ENCODE assay signal across 8 mouse cellular contexts in the genomic region with DNA sequence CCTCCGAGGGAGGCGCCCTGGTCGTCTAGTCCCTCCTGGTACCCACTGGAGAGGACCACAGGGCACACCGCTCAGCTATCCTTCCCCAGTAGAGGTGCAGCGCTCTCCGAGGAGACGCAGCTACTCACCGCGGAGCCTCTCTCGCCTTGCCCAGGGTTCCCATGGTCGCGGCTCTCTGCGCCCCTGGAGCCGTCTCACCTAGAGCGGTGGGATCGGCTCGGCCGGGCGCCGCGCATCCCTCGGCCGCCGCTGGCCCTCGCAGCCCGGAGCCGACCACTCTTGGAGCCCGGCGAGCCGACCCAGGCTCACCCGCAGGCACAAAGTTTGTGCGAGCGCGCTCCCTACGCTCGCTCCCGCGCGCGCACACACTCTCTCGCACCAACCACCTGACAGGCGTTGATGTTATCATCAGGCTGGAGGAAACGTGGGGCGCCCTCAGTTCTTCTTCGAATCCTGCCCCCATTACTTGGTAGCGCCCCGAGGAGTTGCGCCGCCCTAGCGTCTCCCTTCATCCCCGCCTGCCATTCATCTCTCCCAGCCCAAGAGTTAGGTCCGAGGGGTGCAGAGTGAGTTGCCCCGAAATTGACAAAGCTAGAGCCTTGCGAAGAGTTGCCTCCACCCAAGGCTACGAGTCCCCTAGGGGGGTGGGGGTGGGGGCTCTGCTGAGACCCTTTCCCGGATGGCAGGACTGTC. TPM values are rescaled to one million over a fixed set of nuclear protein-coding genes. Genes with fewer than 3 reads are reported as not detected.
DNase-seq lines count a peak whose midpoint lies in the region; ATAC-seq and TF ChIP-seq lines count a peak whose summit lies in the region.

A gene (minus strand): TSS at position 455 of the 693 bp plus-strand sequence.

- H3K4me1 ChIP-seq in embryonic facial prominence, embryonic 14.5 days (ENCODE audit: control insufficient read depth, insufficient read depth, low read length), result 0 out of 2 replicates have a peak, but pooled peaks cover 2% of the 10 kb centered on the region
- H3K4me1 ChIP-seq in liver, postnatal 0 days (ENCODE audit: insufficient read depth), result peaks cover 4% of the 10 kb centered on the region; the same call in 1 of the 2 replicates
- no peaks in the 10 kb centered on the region for H3K4me1 ChIP-seq in neural tube, embryonic 11.5 days (ENCODE audit: control insufficient read depth, insufficient read depth, low read length)

- peaks cover 25% of the 10 kb centered on the region for H3K27me3 ChIP-seq in embryonic facial prominence, embryonic 14.5 days (replicated peaks; ENCODE audit: control insufficient read depth, insufficient read depth, low read length)
- H3K27me3 ChIP-seq in liver, postnatal 0 days (ENCODE audit: insufficient read depth, low read length), result peaks cover 33% of the 10 kb centered on the region
- H3K27me3 ChIP-seq in neural tube, embryonic 11.5 days (ENCODE audit: control insufficient read depth, insufficient read depth, low read length), result peaks cover 17% of the 10 kb centered on the region

- H3K9ac ChIP-seq in embryonic facial prominence, embryonic 14.5 days (ENCODE audit: low read depth, low read length), result peak within 1 kb of the TSS; percentile 64
- H3K9ac ChIP-seq in liver, postnatal 0 days (replicated peaks), result 0 out of 2 replicates have a peak within 1 kb of the TSS, but pooled peaks have one; percentile 38
- peak within 1 kb of the TSS; percentile 47 for H3K9ac ChIP-seq in neural tube, embryonic 11.5 days (ENCODE audit: low read length)

- H3K4me3 ChIP-seq in embryonic facial prominence, embryonic 14.5 days (ENCODE audit: low read depth, low read length), result peak within 1 kb of the TSS; percentile 56
- H3K4me3 ChIP-seq in liver, postnatal 0 days (ENCODE audit: low read depth, low read length), result peak within 1 kb of the TSS; percentile 47
- H3K4me3 ChIP-seq in neural tube, embryonic 11.5 days (ENCODE audit: low read depth, low read length), result peak within 1 kb of the TSS; percentile 57

- no peak within 1 kb of the TSS for H3K27ac ChIP-seq in embryonic facial prominence, embryonic 14.5 days (replicated peaks; ENCODE audit: low read depth, low read length)
- H3K27ac ChIP-seq in liver, postnatal 0 days (ENCODE audit: low read depth), result no peak within 1 kb of the TSS
- H3K27ac ChIP-seq in neural tube, embryonic 11.5 days (ENCODE audit: low read depth, low read length), result no peak within 1 kb of the TSS

- H3K36me3 ChIP-seq in embryonic facial prominence, embryonic 14.5 days (ENCODE audit: control insufficient read depth, insufficient read depth, low read length), result no peaks in the 10 kb centered on the region
- no peaks in the 10 kb centered on the region for H3K36me3 ChIP-seq in liver, postnatal 0 days (replicated peaks; ENCODE audit: insufficient read depth, low read length)
- H3K36me3 ChIP-seq in neural tube, embryonic 11.5 days (ENCODE audit: control insufficient read depth, insufficient read depth, low read length), result no peaks in the 10 kb centered on the region

- WGBS in embryonic facial prominence, embryonic 14.5 days, result 2% methylated on average over 45 of the region's 56 CpGs
- 2% methylated on average over 50 of the region's 56 CpGs for WGBS in liver, postnatal 0 days (ENCODE audit: insufficient replicate concordance)
- WGBS in neural tube, embryonic 11.5 days, result 2% methylated on average over 56 of the region's 56 CpGs

- no peaks in the 10 kb centered on the region for H3K9me3 ChIP-seq in embryonic facial prominence, embryonic 14.5 days (ENCODE audit: control insufficient read depth, low read length)
- no peaks in the 10 kb centered on the region for H3K9me3 ChIP-seq in liver, postnatal 0 days (ENCODE audit: low read length)
- no peaks in the 10 kb centered on the region for H3K9me3 ChIP-seq in neural tube, embryonic 11.5 days (ENCODE audit: control insufficient read depth, low read length)

- peak within 1 kb of the TSS; percentile 97 for H3K4me2 ChIP-seq in embryonic facial prominence, embryonic 14.5 days (ENCODE audit: low read depth, low read length)
- H3K4me2 ChIP-seq in liver, postnatal 0 days (ENCODE audit: low read depth, low read length), result peak within 1 kb of the TSS; percentile 73
- H3K4me2 ChIP-seq in neural tube, embryonic 11.5 days (ENCODE audit: low read depth), result peak within 1 kb of the TSS; percentile 94

- peak; percentile 44 for ATAC-seq in embryonic facial prominence, embryonic 14.5 days (ENCODE audit: low read depth)
- ATAC-seq in liver, postnatal 0 days, result peak; percentile 48
- peak; percentile 73 for ATAC-seq in neural tube, embryonic 11.5 days (ENCODE audit: insufficient read depth, low FRiP score, low TSS enrichment)

- no peak for TF ChIP-seq CTCF in liver, postnatal 0 days (IDR thresholded peaks at IDR 0.05; ENCODE audit: low read depth)

- peak; percentile 22 for DNase-seq in gastrocnemius, postnatal 10 days
- no peak for DNase-seq in gastrocnemius, adult 18-20 months (ENCODE audit: low spot score)
- DNase-seq in embryonic facial prominence, embryonic 14.5 days (ENCODE audit: low spot score), result peak; percentile 20
- DNase-seq in heart, postnatal 10 days, result peak; percentile 18 to 27
- peak; percentile 30 to 58 for DNase-seq in kidney, postnatal 4 days
- DNase-seq in liver, postnatal 0 days, result peak; percentile 29
- DNase-seq in neural tube, embryonic 11.5 days (ENCODE audit: low spot score), result peak; percentile 52
- peak; percentile 43 for DNase-seq in testis, postnatal 10 days (ENCODE audit: low spot score)

- TF ChIP-seq EP300 in liver, postnatal 0 days (IDR thresholded peaks at IDR 0.05; ENCODE audit: low read depth), result no peak

- intact Hi-C loops in heart, postnatal 10 days (cut with DNase I), result loop anchor here (1.0 to 2.0 kb wide), 2 partner anchors 70 to 97 kb away; no protein-coding TSS in a partner anchor

RNA-seq across cellular contexts. Expression of the gene that starts here (rescaled TPM):
- total RNA-seq in gastrocnemius, postnatal 10 days (2021), result under 1 TPM; 0.54 to 0.86 TPM
- total RNA-seq in gastrocnemius, adult 18-20 months (2021), result not detected
- polyA plus RNA-seq in embryonic facial prominence, embryonic 14.5 days (2014; fragmentation: Nextera tagmentation; extraction: Ambion mirVana), result 0.97 and 1.9 TPM in 2 replicates
- total RNA-seq in heart, postnatal 10 days (2021), result 1 to 10 TPM in 1 of 2 experiments, under 1 TPM in 1; 0.57 to 1.1 TPM
- 0.60 and 1.1 TPM in 2 replicates for polyA plus RNA-seq in liver, postnatal 0 days (2015; fragmentation: Nextera tagmentation; extraction: Ambion mirVana)
- polyA plus RNA-seq in neural tube, embryonic 11.5 days (2014; fragmentation: Nextera tagmentation; extraction: Ambion mirVana), result 0.17 and 0.38 TPM in 2 replicates

Comparison
In these comparisons a context has a peak if more than half of its experiments do, and no peak if none do; other contexts are left out.
1. Peak in DNase-seq in gastrocnemius, postnatal 10 days; RNA of the gene not detected or under 1 TPM.
2. Peak in DNase-seq, ATAC-seq, H3K4me3 ChIP-seq, H3K9ac ChIP-seq and H3K4me2 ChIP-seq in neural tube, embryonic 11.5 days; RNA of the gene not detected or under 1 TPM.